Mouse (Mus musculus) embryonic fibroblast, embryonic 13.5 days (primary cell): ENCODE results near the gene Cntn4. TPM values are rescaled to one million over a fixed set of nuclear protein-coding genes. Genes with fewer than 3 reads are reported as not detected.

Experiments used
- H3K27ac ChIP-seq: 2 replicates; pipeline ENCODE4 v1.5.1; 2012; ENCODE audit warnings: low read length, control low read depth, inconsistent platforms; ENCODE audit not compliant: insufficient read depth
- H3K4me1 ChIP-seq: 2 replicates; pipeline ENCODE4 v1.6.1; 2011; ENCODE audit warnings: low read length; ENCODE audit not compliant: control insufficient read depth, insufficient read depth
- H3K4me3 ChIP-seq: 2 replicates; pipeline ENCODE4 v1.5.1; 2011; ENCODE audit warnings: mild to moderate bottlenecking, control low read depth, low read length; ENCODE audit not compliant: insufficient read depth
- CTCF ChIP-seq: IDR thresholded peaks from 2 replicates; pipeline ENCODE4 v1.5.1; 2011; ENCODE audit warnings: mild to moderate bottlenecking, control low read depth, low read length, moderate library complexity, borderline replicate concordance; ENCODE audit not compliant: insufficient read depth
- POLR2A ChIP-seq: IDR thresholded peaks from 2 replicates; pipeline ENCODE4 v1.6.1; 2011; ENCODE audit warnings: low read depth, mild to moderate bottlenecking, control low read depth, low read length, moderate library complexity
- polyA plus RNA-seq: library from polyadenylated mRNA; stranded (reverse); fragments of >200 nt; gene quantifications from 2 replicates; pipeline ENCODE4 v1.2.4, GENCODE M21; 2011; ENCODE audit warnings: low read depth; ENCODE audit not compliant: missing spikeins, insufficient read length

Cntn4 gene
- polyA plus RNA-seq, 1 experiment, result 0.90 TPM

DNA sequence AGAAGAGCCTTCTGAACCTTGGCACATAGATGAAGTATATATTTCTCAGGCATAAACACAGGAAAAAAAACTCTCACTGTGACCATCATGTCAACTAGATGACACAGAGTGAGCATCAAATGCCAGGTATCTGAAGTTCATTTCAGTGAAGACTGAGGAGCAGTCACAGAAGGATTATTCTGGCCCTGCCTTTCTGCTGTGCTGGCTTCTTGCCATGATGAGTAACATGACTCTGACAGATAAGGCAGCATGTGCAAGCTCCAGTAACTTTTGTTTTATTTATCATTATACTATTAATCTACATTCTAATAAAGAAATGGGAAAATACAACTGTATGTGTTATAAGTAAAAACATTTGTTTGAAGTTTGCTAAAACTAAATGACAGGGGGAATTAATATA is 529.9 kb downstream of the Cntn4 start:
- no peak overlapping the region for H3K4me3 ChIP-seq
- TF ChIP-seq CTCF (no peak), POLR2A (no peak)
- H3K4me1 ChIP-seq, result no peaks in the 10 kb centered on the region
- no peak overlapping the region for H3K27ac ChIP-seq

DNA sequence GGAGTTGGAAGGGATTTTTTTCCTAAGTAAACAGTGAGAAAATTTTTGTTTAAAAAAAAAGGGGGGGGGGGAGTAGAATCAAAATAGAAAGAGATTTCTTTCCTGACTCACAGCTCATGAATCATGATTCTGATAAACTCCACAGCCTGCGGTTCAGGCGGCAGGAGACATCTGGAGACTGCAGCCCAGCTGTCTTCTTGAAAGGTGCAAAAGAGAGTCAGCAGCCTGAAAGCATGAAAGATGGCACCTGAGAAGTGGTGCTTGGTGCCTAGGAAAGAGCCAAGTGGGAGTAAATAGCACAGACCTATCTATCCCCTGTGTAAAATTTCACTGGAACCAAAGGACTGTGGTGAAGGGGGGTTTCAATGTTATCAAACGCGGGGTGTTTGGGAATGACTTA is 535.6 kb downstream of the Cntn4 start:
- no peaks in the 10 kb centered on the region for H3K4me1 ChIP-seq
- H3K4me3 ChIP-seq, result no peak overlapping the region
- no peak for TF ChIP-seq POLR2A
- no peak for TF ChIP-seq CTCF
- no peak overlapping the region for H3K27ac ChIP-seq

DNA sequence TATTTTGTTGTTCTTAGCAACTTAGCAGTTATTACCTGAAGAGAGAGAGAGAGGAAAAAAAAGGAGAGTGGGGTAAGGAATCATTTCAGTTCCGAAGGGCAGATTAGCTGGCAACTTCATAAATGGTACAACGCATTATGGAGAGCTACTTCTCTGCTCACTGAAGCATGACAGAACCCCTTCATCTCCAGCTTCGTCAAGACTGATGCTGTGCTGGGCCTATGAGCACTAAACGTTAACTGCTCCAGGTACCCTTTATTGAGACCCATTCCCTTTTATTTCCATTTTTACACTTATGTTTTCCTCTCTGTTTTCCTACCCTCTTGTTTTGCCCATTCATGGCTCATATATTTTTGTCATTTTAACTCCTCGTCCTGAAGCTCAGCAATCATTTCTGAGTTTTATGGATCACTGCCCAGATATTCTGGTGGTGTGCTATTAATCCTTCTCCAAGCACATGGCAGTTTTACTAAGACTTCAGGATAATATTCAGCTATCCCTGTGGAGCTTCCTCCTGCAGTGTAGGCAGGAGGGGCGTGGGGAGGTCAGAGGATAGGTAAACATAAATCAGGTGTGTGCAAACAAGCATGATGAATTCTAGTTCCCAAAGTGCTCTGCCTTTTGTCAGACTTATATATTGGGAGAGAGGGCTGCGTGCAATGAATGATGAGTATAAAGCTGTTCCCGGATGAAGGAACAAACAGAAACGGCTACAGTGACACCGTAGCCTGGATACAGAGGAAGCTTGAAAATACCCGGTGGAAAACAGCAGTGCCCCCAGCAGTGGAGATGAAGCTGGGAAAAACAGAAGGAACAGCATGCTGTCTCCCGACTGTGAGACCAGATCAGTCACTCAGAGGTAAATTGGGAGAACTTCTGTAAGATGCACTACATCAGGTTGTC is 559.8 kb downstream of the Cntn4 start:
- Histone ChIP-seq H3K4me1 (no peaks in the 10 kb centered on the region), H3K27ac (no peak overlapping the region), H3K4me3 (no peak overlapping the region)
- TF ChIP-seq CTCF, result no peak
- no peak for TF ChIP-seq POLR2A

DNA sequence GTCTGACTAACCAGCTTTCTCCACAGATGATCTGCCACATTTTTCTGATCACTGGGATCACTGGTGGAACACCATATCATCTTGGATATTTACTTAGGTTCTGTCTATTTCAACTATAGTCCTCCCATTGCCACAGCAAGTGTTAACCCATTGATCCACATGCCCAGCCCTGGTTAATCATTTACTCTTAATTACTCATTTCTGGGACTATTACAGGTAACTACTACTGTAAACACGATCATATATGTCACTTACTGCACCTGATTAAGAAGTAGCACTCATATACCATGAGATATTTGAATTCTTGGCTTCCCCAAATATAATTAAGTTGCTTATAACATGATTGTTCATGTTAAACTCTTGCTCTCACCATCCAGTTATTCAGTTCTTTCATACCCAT is 564.1 kb downstream of the Cntn4 start:
- H3K4me1 ChIP-seq, result no peaks in the 10 kb centered on the region
- TF ChIP-seq CTCF, result no peak
- H3K27ac ChIP-seq, result no peak overlapping the region
- no peak overlapping the region for H3K4me3 ChIP-seq

DNA sequence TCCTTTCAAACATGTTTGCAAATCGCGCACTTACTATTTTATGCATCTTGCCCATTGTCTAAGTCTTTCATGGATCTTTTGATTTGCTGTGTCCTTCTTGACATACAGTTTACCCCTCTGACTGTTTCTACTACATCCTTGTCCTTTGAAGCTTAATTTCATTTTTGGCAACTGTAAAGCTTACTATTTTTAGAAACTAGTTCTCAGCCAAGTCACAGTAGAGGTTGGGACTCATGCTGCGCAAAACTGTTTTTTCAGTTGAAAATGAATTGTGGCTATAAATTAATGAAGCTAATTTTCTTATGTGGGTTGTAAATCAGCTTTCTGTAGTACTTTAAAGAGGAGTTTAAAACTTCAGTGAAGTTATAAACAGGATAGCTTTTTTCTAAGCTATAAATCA is 585.9 kb downstream of the Cntn4 start:
- TF ChIP-seq POLR2A (no peak), CTCF (no peak)
- no peak overlapping the region for H3K27ac ChIP-seq
- H3K4me1 ChIP-seq, result peaks cover 2% of the 10 kb centered on the region; the same call in 1 of the 2 replicates
- H3K4me3 ChIP-seq, result no peak overlapping the region

DNA sequence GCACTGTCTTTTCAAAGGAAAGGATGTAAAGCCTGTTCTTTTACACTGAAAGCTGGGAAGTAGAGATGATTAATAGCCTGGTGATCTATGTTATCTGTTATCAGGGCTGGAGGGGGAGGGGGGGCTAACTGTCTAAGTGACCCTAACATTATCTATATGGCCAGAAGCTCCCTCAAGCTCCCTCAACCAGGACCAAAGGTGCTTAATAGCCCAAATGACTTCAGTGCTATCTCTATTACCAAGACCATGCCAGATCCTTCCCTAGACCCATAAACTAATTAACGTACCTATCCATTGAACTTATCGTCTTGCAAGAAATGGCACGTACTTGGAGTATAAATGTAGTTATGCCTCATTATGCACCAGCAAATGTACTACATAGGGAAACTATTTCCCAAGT is 588.0 kb downstream of the Cntn4 start:
- peaks cover 2% of the 10 kb centered on the region; the same call in 1 of the 2 replicates for H3K4me1 ChIP-seq
- H3K27ac ChIP-seq, result no peak overlapping the region
- TF ChIP-seq POLR2A (no peak), CTCF (no peak)
- H3K4me3 ChIP-seq, result no peak overlapping the region

DNA sequence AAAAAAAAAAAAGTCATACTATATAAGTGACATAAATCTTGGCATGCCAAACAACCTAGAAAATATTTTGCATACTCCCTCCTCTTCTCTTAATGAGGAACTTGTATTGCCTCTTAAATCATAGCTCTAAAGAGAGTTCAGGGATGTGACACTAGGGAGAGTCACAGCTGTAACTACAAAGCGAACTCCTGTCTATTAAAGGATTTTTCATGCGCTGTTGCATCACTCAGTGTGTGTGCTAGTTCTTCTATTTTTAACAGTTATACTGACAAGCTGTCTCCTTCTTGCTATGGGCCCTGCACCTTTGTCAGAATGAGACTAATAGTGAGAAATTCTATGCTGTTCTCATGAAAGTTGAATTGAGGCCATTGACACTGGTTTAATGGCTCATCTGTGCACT is 588.8 kb downstream of the Cntn4 start:
- Histone ChIP-seq H3K27ac (no peak overlapping the region; the same call in 1 of the 2 replicates), H3K4me1 (peaks cover 2% of the 10 kb centered on the region; the same call in 1 of the 2 replicates), H3K4me3 (no peak overlapping the region)
- TF ChIP-seq CTCF, result no peak
- TF ChIP-seq POLR2A, result no peak

DNA sequence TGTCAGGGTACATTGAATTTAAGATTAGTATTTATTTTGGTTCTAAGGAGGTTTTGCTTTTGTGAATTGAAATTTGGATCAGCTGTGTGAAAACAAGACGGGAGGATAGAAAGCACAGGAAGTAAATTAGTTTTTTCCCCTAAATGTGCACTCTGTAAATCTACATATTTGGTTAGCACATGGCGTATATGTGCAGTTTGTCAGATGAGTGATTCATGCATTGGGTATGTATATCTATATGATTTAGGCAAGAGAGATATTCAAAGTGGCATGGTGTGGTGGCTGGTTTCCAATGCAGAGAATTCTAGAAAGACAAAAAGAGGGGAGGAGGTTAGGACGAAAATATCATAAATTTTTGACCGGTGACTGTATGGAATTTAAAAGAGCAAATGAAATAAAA is 591.3 kb downstream of the Cntn4 start:
- H3K27ac ChIP-seq, result peak overlapping the region; percentile 97; the same call in 1 of the 2 replicates
- H3K4me3 ChIP-seq, result no peak overlapping the region
- TF ChIP-seq POLR2A (no peak), CTCF (no peak)
- peaks cover 2% of the 10 kb centered on the region; the same call in 1 of the 2 replicates for H3K4me1 ChIP-seq

DNA sequence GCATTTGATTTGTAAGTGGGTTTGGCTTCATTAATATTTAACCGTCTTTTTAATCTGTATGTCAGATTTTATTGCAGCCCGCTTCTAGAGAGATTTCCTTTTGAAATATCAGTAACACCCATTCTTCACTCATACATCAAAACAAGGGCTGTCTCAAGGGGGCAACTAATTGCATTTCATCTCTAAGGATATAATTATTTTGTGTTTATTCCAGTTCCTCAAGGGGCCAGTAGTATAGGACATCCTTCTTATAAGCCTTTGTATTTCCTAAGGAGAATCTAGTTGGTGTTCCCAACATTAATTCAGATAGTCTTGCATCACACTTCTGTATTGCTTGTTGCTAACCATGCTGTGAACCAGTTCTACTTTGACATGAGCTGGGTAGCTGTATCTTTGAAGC is 599.7 kb downstream of the Cntn4 start:
- no peak overlapping the region for H3K4me3 ChIP-seq
- no peaks in the 10 kb centered on the region for H3K4me1 ChIP-seq
- no peak overlapping the region for H3K27ac ChIP-seq
- TF ChIP-seq POLR2A (no peak), CTCF (no peak)

DNA sequence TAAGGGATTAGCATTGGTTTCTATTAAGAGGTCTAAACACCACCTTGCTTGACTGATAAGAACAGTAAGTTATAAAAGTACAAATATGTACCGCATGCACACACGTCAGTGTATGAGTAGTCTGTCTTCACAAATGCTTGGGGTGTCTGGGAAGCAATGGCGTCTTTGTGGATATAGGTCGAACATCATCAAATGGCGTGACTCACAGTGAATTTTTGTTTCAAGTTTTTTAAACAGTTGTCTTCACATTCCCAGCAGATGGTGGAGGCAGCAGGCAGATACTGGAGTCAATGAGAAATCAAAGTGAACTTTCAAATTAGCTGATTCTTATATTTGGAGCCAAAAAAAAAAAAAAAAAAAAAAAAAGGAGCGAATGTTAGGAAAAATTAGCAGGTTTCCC is 604.2 kb downstream of the Cntn4 start:
- Histone ChIP-seq H3K27ac (no peak overlapping the region), H3K4me3 (no peak overlapping the region), H3K4me1 (no peaks in the 10 kb centered on the region)
- TF ChIP-seq POLR2A (no peak), CTCF (no peak)
